Mouse (Mus musculus) right cerebral cortex, postnatal 10 days (tissue): ENCODE measurements around the gene A730071L15Rik.

Source experiments
- DNase-seq, 2 experiments: peaks; one replicate each; pipeline ENCODE4 v3.0.0; 2021; ENCODE audit warnings: low spot score in 2 of 2

The A730071L15Rik gene

GRCm38 (mm10) chr11:6199410-6200086, at the start of gene A730071L15Rik:
TSS of gene A730071L15Rik (plus strand) at chr11:6200029.
- no peak for DNase-seq

DNA sequence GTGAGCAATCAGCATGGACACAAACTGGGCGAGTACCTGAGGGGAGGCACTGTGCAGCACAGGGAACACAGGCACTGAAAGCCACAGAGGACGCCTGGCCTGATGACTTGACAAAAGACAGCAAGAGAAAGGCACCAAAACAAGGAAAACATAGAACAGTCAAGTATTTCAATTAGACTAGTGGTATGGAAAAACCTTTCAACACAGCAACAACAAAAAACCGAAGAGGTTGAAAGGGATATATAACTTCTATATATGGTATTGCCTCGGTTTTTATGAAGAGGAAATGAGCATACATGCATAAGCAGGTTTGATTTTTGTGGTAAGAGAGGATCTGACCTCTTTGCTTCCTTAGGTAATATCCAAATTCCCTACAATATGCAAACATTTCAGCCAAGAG, 47.0 kb upstream of the A730071L15Rik start:
- DNase-seq = no peak

DNA sequence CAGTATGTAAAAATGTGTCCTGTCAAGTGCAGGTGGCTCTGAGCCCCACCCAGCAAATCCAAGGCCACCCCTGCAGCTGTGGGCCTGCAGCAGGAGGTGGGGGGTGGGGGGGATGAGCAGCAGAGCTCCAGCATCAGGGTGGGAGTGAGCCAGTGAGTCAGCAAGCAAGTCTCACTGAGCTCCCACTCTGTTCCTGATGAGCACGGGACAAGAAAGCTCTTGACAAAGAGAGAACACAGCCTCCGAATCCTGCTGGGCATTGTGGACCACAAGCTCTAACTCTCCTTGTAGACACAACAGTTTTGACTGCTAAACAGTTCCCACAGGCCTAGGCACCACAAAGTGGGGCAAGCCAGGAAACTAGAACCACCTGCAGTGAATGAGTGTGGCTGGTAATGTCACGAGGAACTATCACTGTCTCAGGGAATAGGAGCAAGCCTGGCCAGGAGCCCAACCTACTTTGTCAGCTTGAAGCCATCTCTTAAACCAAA, 45.6 kb upstream of the A730071L15Rik start:
- DNase-seq = peak; percentile 44 to 57

GRCm38 (mm10) chr11:6156651-6157050, 43.2 kb upstream of the A730071L15Rik start:
- DNase-seq = no peak

DNA sequence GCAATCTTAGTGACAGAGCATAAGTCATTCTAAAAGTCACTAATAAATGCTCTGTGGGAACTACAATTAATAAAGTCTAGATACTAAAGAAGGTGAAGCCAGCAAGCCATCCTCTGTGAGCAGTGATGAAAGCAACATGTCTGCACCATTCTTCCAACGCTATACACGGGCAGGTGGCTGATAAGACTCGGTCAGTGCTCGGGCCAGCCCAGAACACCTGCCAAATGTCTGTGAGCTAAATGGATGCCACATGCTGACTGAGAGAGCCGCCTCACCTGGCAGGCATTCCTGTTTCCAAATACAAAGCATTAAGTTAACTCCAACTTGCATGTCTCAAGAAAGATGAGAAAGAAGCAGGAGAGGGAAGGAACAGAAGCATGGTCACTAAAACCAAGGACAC, 42.7 kb upstream of the A730071L15Rik start:
- no peak for DNase-seq

DNA sequence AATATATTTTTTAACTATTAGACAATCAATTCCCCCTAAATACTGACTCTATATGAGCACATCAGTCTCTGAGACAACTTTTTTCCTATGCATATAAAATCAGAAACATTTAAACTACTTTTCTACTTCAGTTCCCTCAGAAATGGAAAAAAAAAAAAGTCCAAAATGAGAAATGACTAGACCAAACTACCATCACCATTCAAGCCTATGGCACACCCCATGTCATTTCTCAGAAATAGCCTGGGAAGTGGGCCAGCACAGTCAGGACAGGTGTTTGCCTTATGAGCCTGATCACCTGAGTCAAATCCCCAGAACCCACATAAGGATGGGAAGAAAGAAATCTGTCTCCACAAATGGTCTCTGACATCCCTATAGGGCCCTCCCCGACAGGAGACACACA, 41.3 kb upstream of the A730071L15Rik start:
- no peak for DNase-seq

GRCm38 (mm10) chr11:6159704-6160275, 40.0 kb upstream of the A730071L15Rik start:
- peak in 1 of 2 experiments; percentile 9 for DNase-seq

GRCm38 (mm10) chr11:6160663-6161271, 39.1 kb upstream of the A730071L15Rik start:
- DNase-seq = peak in 1 of 2 experiments; percentile 13

GRCm38 (mm10) chr11:6161549-6161948, 38.3 kb upstream of the A730071L15Rik start:
- no peak for DNase-seq

DNA sequence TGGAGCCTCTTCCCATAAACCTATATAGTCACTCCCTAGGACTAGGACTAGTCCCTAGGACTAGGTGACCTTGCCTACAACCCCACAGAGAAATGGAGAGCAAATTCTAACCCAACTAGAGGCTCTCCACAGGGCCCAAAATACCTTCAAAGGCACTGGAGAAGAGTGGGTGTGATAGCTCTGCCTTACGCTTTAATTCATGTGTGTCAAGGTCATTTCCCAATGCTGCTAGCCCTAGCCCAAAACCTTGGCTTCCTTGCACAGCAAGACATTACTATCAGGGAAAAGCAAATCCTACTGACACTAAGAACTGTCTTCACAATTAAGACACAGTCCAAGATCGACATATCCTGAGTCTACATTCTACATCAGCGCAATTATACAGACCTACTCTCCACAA, 36.8 kb upstream of the A730071L15Rik start:
- DNase-seq = no peak

DNA sequence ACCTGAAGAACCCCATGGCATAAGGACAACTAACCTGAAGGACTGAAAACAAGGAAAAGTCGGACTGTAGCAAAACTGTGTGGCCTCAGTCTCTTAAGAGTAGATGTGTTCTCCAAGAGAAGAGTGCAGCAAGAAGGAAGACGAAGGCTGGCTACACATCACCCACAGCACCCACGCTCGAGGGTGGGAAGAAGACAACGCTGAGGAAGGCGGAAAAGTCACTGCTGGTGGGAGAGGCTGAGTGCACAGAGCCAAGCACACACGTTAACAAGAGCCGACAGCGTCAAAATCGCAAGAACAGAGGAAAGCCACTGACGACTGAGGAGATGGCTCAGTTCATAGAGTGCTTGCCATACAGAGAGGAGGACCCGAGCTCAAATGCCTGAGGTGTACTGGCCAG, 36.1 kb upstream of the A730071L15Rik start:
- peak in 1 of 2 experiments; percentile 27 for DNase-seq

GRCm38 (mm10) chr11:6164781-6165180, 35.0 kb upstream of the A730071L15Rik start:
- DNase-seq = no peak

GRCm38 (mm10) chr11:6165391-6166081, 34.3 kb upstream of the A730071L15Rik start:
- no peak for DNase-seq

- no peak for DNase-seq
Observed at GRCm38 (mm10) chr11:6166351-6166750, 33.5 kb upstream of the A730071L15Rik start.

- DNase-seq = no peak
Observed at GRCm38 (mm10) chr11:6169041-6169663, 30.7 kb upstream of the A730071L15Rik start.

- no peak for DNase-seq
Observed at GRCm38 (mm10) chr11:6174719-6175118, 25.1 kb upstream of the A730071L15Rik start.

- DNase-seq = no peak
Observed at GRCm38 (mm10) chr11:6175506-6175905, 24.3 kb upstream of the A730071L15Rik start.

DNA sequence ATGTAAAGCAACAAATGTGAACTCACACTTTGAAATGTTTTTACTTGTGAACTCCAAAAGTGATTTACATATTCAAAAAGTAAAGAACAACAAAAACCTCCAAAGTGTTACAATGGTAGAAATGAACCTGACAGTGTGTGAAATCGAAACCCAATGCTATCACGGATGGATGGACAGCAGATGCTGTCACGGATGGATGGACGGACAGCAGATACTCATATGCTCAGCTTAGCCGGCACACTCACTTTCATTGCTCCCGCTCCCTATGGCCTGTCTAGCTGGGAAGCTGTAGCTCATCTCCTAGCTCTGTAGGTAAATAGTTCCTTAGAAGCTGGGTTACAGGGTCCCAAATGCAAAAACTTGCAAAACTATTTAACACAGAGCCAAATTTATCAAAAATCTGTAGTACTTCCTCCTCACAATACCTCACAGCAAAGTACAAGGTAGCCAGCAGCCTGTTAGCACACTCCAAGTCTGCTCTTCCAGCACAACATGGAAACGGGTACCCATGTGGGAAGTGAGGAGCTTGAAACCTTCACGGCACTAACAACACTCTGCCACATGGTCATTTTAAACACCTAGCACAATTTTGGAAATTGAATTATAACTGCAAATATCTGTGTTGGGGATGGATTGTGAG, 21.9 kb upstream of the A730071L15Rik start:
- DNase-seq = no peak

GRCm38 (mm10) chr11:6178673-6179166, 21.1 kb upstream of the A730071L15Rik start:
- no peak for DNase-seq

- no peak for DNase-seq
Observed at GRCm38 (mm10) chr11:6179194-6179593, 20.6 kb upstream of the A730071L15Rik start.

- no peak for DNase-seq
Observed at GRCm38 (mm10) chr11:6180811-6181399, 18.9 kb upstream of the A730071L15Rik start.
